Mouse (Mus musculus): Measurements from ENCODE around the gene Pcdh9. TPM values are rescaled to one million over a fixed set of nuclear protein-coding genes. Genes with fewer than 3 reads are reported as not detected.

The Pcdh9 gene
- 99.2 and 100 TPM in 2 replicates for polyA plus RNA-seq (2015; fragmentation: Nextera tagmentation; extraction: Ambion mirVana)

GRCm38 (mm10) chr14:93890519-93891370 lies at the start of gene Pcdh9:
Gene Pcdh9 (minus strand): TSS chr14:93890679.
- H3K27me3 ChIP-seq: no peaks in the 10 kb centered on the region
- H3K27ac ChIP-seq: peak within 1 kb of the TSS; percentile 83
- peak within 1 kb of the TSS; percentile 73 for H3K9ac ChIP-seq
- peak; percentile 99 for ATAC-seq
- peaks cover 7% of the 10 kb centered on the region for H3K36me3 ChIP-seq (ENCODE audit: poor library complexity, severe bottlenecking)
- H3K9me3 ChIP-seq (replicated peaks): no peaks in the 10 kb centered on the region
- H3K4me1 ChIP-seq: peaks cover 42% of the 10 kb centered on the region
- peak within 1 kb of the TSS; percentile 87 for H3K4me2 ChIP-seq
- peak within 1 kb of the TSS; percentile 61 for H3K4me3 ChIP-seq
- WGBS: under 1% methylated on average over 50 of the region's 50 CpGs

GRCm38 (mm10) chr14:93906928-93907327 lies 16.4 kb upstream of the Pcdh9 start:
- Histone ChIP-seq H3K9ac (no peak overlapping the region), H3K27ac (no peak overlapping the region), H3K4me3 (no peak overlapping the region), H3K27me3 (no peaks in the 10 kb centered on the region), H3K4me2 (no peak overlapping the region), H3K4me1 (no peaks in the 10 kb centered on the region), H3K36me3 (ENCODE audit: poor library complexity, severe bottlenecking) (no peaks in the 10 kb centered on the region), H3K9me3 (replicated peaks) (no peaks in the 10 kb centered on the region)
- WGBS: 74% methylated on average over 1 of the region's 1 CpGs
- ATAC-seq: no peak

GRCm38 (mm10) chr14:93898533-93898932 lies 8.1 kb upstream of the Pcdh9 start:
- H3K9ac ChIP-seq: no peak overlapping the region
- no peak overlapping the region for H3K4me3 ChIP-seq
- ATAC-seq: no peak

GRCm38 (mm10) chr14:93895131-93895530 lies 4.7 kb upstream of the Pcdh9 start:
- no peak overlapping the region for H3K27ac ChIP-seq
- H3K27me3 ChIP-seq: no peaks in the 10 kb centered on the region
- no peak for ATAC-seq
- H3K36me3 ChIP-seq (ENCODE audit: poor library complexity, severe bottlenecking): no peaks in the 10 kb centered on the region
- no peak overlapping the region for H3K4me3 ChIP-seq
- no peaks in the 10 kb centered on the region for H3K9me3 ChIP-seq (replicated peaks)
- peaks cover 6% of the 10 kb centered on the region for H3K4me1 ChIP-seq
- H3K9ac ChIP-seq: no peak overlapping the region
- WGBS: 86% methylated on average over 3 of the region's 3 CpGs
- no peak overlapping the region for H3K4me2 ChIP-seq

More at GRCm38 (mm10) chr14:93898533-93898932, 8.1 kb upstream of the Pcdh9 start:
- H3K4me1 ChIP-seq: no peaks in the 10 kb centered on the region
- no peak overlapping the region for H3K4me2 ChIP-seq
- no peaks in the 10 kb centered on the region for H3K36me3 ChIP-seq (ENCODE audit: poor library complexity, severe bottlenecking)
- H3K9me3 ChIP-seq (replicated peaks): no peaks in the 10 kb centered on the region
- H3K27ac ChIP-seq: no peak overlapping the region
- no peaks in the 10 kb centered on the region for H3K27me3 ChIP-seq

- H3K36me3 ChIP-seq (ENCODE audit: poor library complexity, severe bottlenecking): 0 out of 2 replicates have a peak, but pooled peaks cover 1% of the 10 kb centered on the region
- H3K9me3 ChIP-seq (replicated peaks): no peaks in the 10 kb centered on the region
- ATAC-seq: no peak
- no peaks in the 10 kb centered on the region for H3K27me3 ChIP-seq
- H3K9ac ChIP-seq: peak overlapping the region; percentile 73
- H3K27ac ChIP-seq: peak overlapping the region; percentile 83
- H3K4me1 ChIP-seq: peaks cover 35% of the 10 kb centered on the region
- H3K4me3 ChIP-seq: peak overlapping the region; percentile 61
- under 1% methylated on average over 13 of the region's 13 CpGs for WGBS
- H3K4me2 ChIP-seq: peak overlapping the region; percentile 87
Measured at GRCm38 (mm10) chr14:93891371-93891746, 880 bp upstream of the Pcdh9 start.

GRCm38 (mm10) chr14:93889839-93890518 lies 500 bp downstream of the Pcdh9 start:
- H3K4me1 ChIP-seq: peaks cover 49% of the 10 kb centered on the region
- H3K27me3 ChIP-seq: no peaks in the 10 kb centered on the region
- no peaks in the 10 kb centered on the region for H3K9me3 ChIP-seq (replicated peaks)
- peaks cover 8% of the 10 kb centered on the region for H3K36me3 ChIP-seq (ENCODE audit: poor library complexity, severe bottlenecking)
- peak overlapping the region; percentile 87 for H3K4me2 ChIP-seq
- H3K27ac ChIP-seq: peak overlapping the region; percentile 57; the same call in 1 of the 2 replicates
- peak; percentile 43 for ATAC-seq
- 0% methylated on average over 20 of the region's 20 CpGs for WGBS
- H3K9ac ChIP-seq: peak overlapping the region; percentile 67
- peak overlapping the region; percentile 61 for H3K4me3 ChIP-seq

- H3K4me3 ChIP-seq: peak overlapping the region; percentile 61
- ATAC-seq: no peak
Measured at GRCm38 (mm10) chr14:93889231-93889630, 1.2 kb downstream of the Pcdh9 start.

GRCm38 (mm10) chr14:93888346-93888745 lies 2.1 kb downstream of the Pcdh9 start:
- Histone ChIP-seq H3K27ac (no peak overlapping the region), H3K4me1 (peaks cover 57% of the 10 kb centered on the region)

More at GRCm38 (mm10) chr14:93889231-93889630, 1.2 kb downstream of the Pcdh9 start:
- peaks cover 8% of the 10 kb centered on the region for H3K36me3 ChIP-seq (ENCODE audit: poor library complexity, severe bottlenecking)
- H3K27ac ChIP-seq: no peak overlapping the region; the same call in 1 of the 2 replicates
- no peaks in the 10 kb centered on the region for H3K27me3 ChIP-seq
- H3K9ac ChIP-seq: peak overlapping the region; percentile 67
- peaks cover 50% of the 10 kb centered on the region for H3K4me1 ChIP-seq
- 6% methylated on average over 6 of the region's 6 CpGs for WGBS
- no peaks in the 10 kb centered on the region for H3K9me3 ChIP-seq (replicated peaks)
- peak overlapping the region; percentile 87 for H3K4me2 ChIP-seq

GRCm38 (mm10) chr14:93887066-93887465 lies 3.4 kb downstream of the Pcdh9 start:
- peaks cover 8% of the 10 kb centered on the region for H3K36me3 ChIP-seq (ENCODE audit: poor library complexity, severe bottlenecking)
- no peak overlapping the region for H3K27ac ChIP-seq
- peak overlapping the region; percentile 87 for H3K4me2 ChIP-seq
- ATAC-seq: no peak
- 50% methylated on average over 7 of the region's 7 CpGs for WGBS
- H3K9ac ChIP-seq: peak overlapping the region; percentile 67; the same call in 1 of the 2 replicates
- peaks cover 59% of the 10 kb centered on the region for H3K4me1 ChIP-seq
- H3K4me3 ChIP-seq: peak overlapping the region; percentile 61
- H3K27me3 ChIP-seq: no peaks in the 10 kb centered on the region
- H3K9me3 ChIP-seq (replicated peaks): no peaks in the 10 kb centered on the region

More at GRCm38 (mm10) chr14:93888346-93888745, 2.1 kb downstream of the Pcdh9 start:
- WGBS: 52% methylated on average over 5 of the region's 5 CpGs
- ATAC-seq: no peak
- peak overlapping the region; percentile 61 for H3K4me3 ChIP-seq
- no peaks in the 10 kb centered on the region for H3K27me3 ChIP-seq
- peak overlapping the region; percentile 67 for H3K9ac ChIP-seq
- H3K4me2 ChIP-seq: peak overlapping the region; percentile 87
- H3K36me3 ChIP-seq (ENCODE audit: poor library complexity, severe bottlenecking): peaks cover 8% of the 10 kb centered on the region
- H3K9me3 ChIP-seq (replicated peaks): no peaks in the 10 kb centered on the region

GRCm38 (mm10) chr14:93885551-93886084 lies 4.9 kb downstream of the Pcdh9 start:
- Histone ChIP-seq H3K9me3 (replicated peaks) (no peaks in the 10 kb centered on the region), H3K36me3 (ENCODE audit: poor library complexity, severe bottlenecking) (peaks cover 8% of the 10 kb centered on the region), H3K9ac (no peak overlapping the region), H3K4me3 (peak overlapping the region; percentile 15), H3K27ac (no peak overlapping the region), H3K4me2 (peak overlapping the region; percentile 87), H3K4me1 (peaks cover 53% of the 10 kb centered on the region), H3K27me3 (no peaks in the 10 kb centered on the region)
- no peak for ATAC-seq
- WGBS: 60% methylated on average over 11 of the region's 11 CpGs

GRCm38 (mm10) chr14:93884467-93884866 lies 6.0 kb downstream of the Pcdh9 start:
- peak; percentile 70 for ATAC-seq
- no peaks in the 10 kb centered on the region for H3K27me3 ChIP-seq
- peaks cover 8% of the 10 kb centered on the region for H3K36me3 ChIP-seq (ENCODE audit: poor library complexity, severe bottlenecking)
- H3K4me2 ChIP-seq: peak overlapping the region; percentile 36
- no peak overlapping the region for H3K9ac ChIP-seq
- peak overlapping the region; percentile 8 for H3K4me3 ChIP-seq
- H3K4me1 ChIP-seq: peaks cover 53% of the 10 kb centered on the region
- WGBS: 3% methylated on average over 2 of the region's 2 CpGs
- H3K9me3 ChIP-seq (replicated peaks): no peaks in the 10 kb centered on the region
- no peak overlapping the region for H3K27ac ChIP-seq

- H3K4me2 ChIP-seq: no peak overlapping the region
- ATAC-seq: no peak
- H3K4me3 ChIP-seq: no peak overlapping the region
- no peak overlapping the region for H3K27ac ChIP-seq
- no peaks in the 10 kb centered on the region for H3K27me3 ChIP-seq
- H3K4me1 ChIP-seq: peaks cover 10% of the 10 kb centered on the region
- H3K9ac ChIP-seq: no peak overlapping the region
- H3K36me3 ChIP-seq (ENCODE audit: poor library complexity, severe bottlenecking): no peaks in the 10 kb centered on the region
- no peaks in the 10 kb centered on the region for H3K9me3 ChIP-seq (replicated peaks)
- WGBS: 98% methylated on average over 1 of the region's 1 CpGs
Measured at GRCm38 (mm10) chr14:93880071-93880470, 10.4 kb downstream of the Pcdh9 start.
